Mouse (Mus musculus): ENCODE measurements around the gene Akr1d1. TPM values are rescaled to one million over a fixed set of nuclear protein-coding genes. Genes with fewer than 3 reads are reported as not detected.

Akr1d1 gene
- polyA plus RNA-seq, 1 experiment from 2014 or later: 0.26 TPM

DNA sequence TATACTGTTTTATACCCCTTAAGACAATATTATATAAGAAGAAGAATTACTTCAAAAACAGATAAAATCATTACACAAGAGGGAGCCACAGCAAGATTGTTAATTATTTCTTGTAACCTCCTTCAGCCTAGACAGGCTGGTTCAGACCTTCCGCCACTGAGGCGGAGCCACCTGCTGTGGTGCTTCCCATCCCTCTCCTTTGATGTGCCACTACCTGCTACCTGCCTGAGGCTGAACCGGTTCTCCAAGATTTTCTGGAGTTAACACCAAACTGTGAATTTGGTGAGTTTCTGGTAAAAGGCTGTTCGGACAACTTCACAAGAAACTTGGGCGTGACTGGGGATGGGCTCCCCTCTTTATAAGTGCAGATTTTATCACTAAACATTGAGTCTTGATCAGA is 50.5 kb downstream of the Akr1d1 start:
- H3K27ac ChIP-seq (ENCODE audit: low read depth): no peak overlapping the region
- H3K4me3 ChIP-seq (ENCODE audit: low read depth, low read length): no peak overlapping the region
- H3K4me2 ChIP-seq (ENCODE audit: low read length): no peak overlapping the region
- ATAC-seq (replicated peaks; ENCODE audit: low FRiP score, low TSS enrichment, low read depth) (no peak), DNase-seq (ENCODE audit: low spot score) (no peak)
- H3K4me1 ChIP-seq (replicated peaks; ENCODE audit: control insufficient read depth, insufficient read depth, low read length): no peaks in the 10 kb centered on the region
- H3K9me3 ChIP-seq (ENCODE audit: control insufficient read depth, low read length): no peaks in the 10 kb centered on the region
- no peaks in the 10 kb centered on the region for H3K36me3 ChIP-seq (ENCODE audit: control insufficient read depth, insufficient read depth, low read length)
- no peak overlapping the region for H3K9ac ChIP-seq (ENCODE audit: low read length)
- no peaks in the 10 kb centered on the region for H3K27me3 ChIP-seq (replicated peaks; ENCODE audit: control insufficient read depth, insufficient read depth, low read length)
- WGBS: 62% methylated on average over 5 of the region's 5 CpGs

DNA sequence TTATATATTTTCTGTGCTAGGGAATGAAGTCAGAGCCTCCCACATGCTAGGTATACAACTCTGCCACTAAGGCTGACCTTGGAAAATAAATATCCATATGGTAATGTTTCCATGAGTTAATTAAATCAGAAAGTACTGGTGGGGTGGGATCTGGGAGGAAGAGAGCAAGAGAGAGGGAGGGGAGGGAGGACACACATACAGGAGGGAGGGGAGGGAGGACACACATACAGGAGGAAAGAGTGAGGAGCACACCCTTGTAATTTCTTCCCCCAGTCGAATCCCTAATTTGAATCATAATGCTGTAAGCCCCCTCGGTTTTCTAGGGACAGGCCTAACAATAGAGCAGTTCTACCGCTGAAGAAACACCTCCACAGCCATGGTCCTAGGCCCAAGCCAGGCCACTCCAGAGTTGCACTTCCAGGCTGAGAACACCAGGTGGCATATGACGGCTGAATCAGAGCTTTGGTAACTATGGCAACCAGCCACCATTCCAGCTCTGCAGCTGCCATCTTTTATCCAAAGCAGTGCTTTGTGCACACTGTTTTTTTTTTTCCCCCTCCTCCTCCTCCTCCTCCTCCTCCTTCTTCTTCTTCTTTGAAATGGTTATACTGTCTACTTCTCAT is 59.5 kb downstream of the Akr1d1 start:
- 37% methylated on average over 4 of the region's 4 CpGs for WGBS
- no peak overlapping the region for H3K4me3 ChIP-seq (ENCODE audit: low read depth, low read length)
- no peak overlapping the region for H3K4me2 ChIP-seq (ENCODE audit: low read length)
- no peaks in the 10 kb centered on the region for H3K36me3 ChIP-seq (ENCODE audit: control insufficient read depth, insufficient read depth, low read length)
- DNase-seq (ENCODE audit: low spot score) (peak; percentile 59), ATAC-seq (replicated peaks; ENCODE audit: low FRiP score, low TSS enrichment, low read depth) (0 out of 2 replicates have a peak, but pooled peaks have one; percentile 60)
- no peaks in the 10 kb centered on the region; the same call in 1 of the 2 replicates for H3K4me1 ChIP-seq (replicated peaks; ENCODE audit: control insufficient read depth, insufficient read depth, low read length)
- H3K9me3 ChIP-seq (ENCODE audit: control insufficient read depth, low read length): no peaks in the 10 kb centered on the region
- no peak overlapping the region for H3K9ac ChIP-seq (ENCODE audit: low read length)
- no peaks in the 10 kb centered on the region for H3K27me3 ChIP-seq (replicated peaks; ENCODE audit: control insufficient read depth, insufficient read depth, low read length)
- no peak overlapping the region for H3K27ac ChIP-seq (ENCODE audit: low read depth)

DNA sequence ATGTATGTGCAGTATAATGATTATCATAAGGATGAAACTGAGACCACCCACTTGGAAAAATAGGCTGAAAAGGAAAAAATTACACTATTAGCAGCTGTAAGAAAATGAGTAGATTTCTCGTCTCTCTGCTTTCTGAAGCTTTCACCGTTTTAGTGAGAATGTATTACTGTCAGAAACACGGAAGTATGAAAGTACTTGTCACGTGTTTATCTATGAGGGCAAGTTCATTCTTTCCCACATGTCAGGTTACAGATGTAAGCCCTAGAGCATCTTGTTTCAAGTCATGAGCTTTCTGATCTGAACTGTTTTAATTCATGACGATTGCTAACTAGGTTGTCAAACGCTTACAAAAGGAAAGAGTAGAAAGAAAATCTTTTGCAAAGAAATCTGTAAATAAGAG is 60.8 kb downstream of the Akr1d1 start:
- no peak overlapping the region for H3K27ac ChIP-seq (ENCODE audit: low read depth)
- H3K4me2 ChIP-seq (ENCODE audit: low read length): no peak overlapping the region
- no peak overlapping the region for H3K9ac ChIP-seq (ENCODE audit: low read length)
- H3K4me1 ChIP-seq (replicated peaks; ENCODE audit: control insufficient read depth, insufficient read depth, low read length): no peaks in the 10 kb centered on the region; the same call in 1 of the 2 replicates
- 68% methylated on average over 6 of the region's 6 CpGs for WGBS
- no peaks in the 10 kb centered on the region for H3K27me3 ChIP-seq (replicated peaks; ENCODE audit: control insufficient read depth, insufficient read depth, low read length)
- ATAC-seq (replicated peaks; ENCODE audit: low FRiP score, low TSS enrichment, low read depth) (no peak), DNase-seq (ENCODE audit: low spot score) (no peak)
- H3K4me3 ChIP-seq (ENCODE audit: low read depth, low read length): no peak overlapping the region
- H3K36me3 ChIP-seq (ENCODE audit: control insufficient read depth, insufficient read depth, low read length): no peaks in the 10 kb centered on the region
- no peaks in the 10 kb centered on the region for H3K9me3 ChIP-seq (ENCODE audit: control insufficient read depth, low read length)

- no peaks in the 10 kb centered on the region; the same call in 1 of the 2 replicates for H3K4me1 ChIP-seq (replicated peaks; ENCODE audit: control insufficient read depth, insufficient read depth, low read length)
- no peaks in the 10 kb centered on the region for H3K36me3 ChIP-seq (ENCODE audit: control insufficient read depth, insufficient read depth, low read length)
- H3K4me3 ChIP-seq (ENCODE audit: low read depth, low read length): no peak overlapping the region
- H3K9me3 ChIP-seq (ENCODE audit: control insufficient read depth, low read length): no peaks in the 10 kb centered on the region
- DNase-seq (ENCODE audit: low spot score): peak; percentile 57
- H3K27ac ChIP-seq (ENCODE audit: low read depth): no peak overlapping the region
- ATAC-seq (replicated peaks; ENCODE audit: low FRiP score, low TSS enrichment, low read depth): no peak
- H3K27me3 ChIP-seq (replicated peaks; ENCODE audit: control insufficient read depth, insufficient read depth, low read length): no peaks in the 10 kb centered on the region
- H3K4me2 ChIP-seq (ENCODE audit: low read length): no peak overlapping the region
- no peak overlapping the region for H3K9ac ChIP-seq (ENCODE audit: low read length)
- 58% methylated on average over 19 of the region's 19 CpGs for WGBS
Measured at GRCm38 (mm10) chr6:37592101-37593032, 62.4 kb downstream of the Akr1d1 start.

DNA sequence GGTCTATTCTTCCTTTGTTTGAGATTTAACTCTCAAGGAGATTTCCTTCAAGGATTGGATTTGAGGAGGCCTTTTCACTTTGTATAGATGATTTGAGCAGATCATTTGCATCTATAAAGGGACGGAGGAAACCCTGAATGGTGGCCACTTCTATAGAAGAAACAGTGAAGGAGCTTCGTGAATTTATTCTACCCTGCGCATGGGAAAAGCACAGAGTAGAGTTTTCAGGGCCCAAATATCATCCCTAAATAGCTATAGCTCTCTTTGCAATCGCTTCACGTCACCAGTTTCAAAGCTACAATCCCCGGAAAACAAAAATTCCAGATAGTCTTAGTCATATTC is 63.0 kb downstream of the Akr1d1 start:
- no peak for DNase-seq (ENCODE audit: low spot score)
- H3K9ac ChIP-seq (ENCODE audit: low read length): no peak overlapping the region
- 72% methylated on average over 6 of the region's 6 CpGs for WGBS
- ATAC-seq (replicated peaks; ENCODE audit: low FRiP score, low TSS enrichment, low read depth): no peak
- no peak overlapping the region for H3K4me3 ChIP-seq (ENCODE audit: low read depth, low read length)
- no peaks in the 10 kb centered on the region for H3K27me3 ChIP-seq (replicated peaks; ENCODE audit: control insufficient read depth, insufficient read depth, low read length)
- no peaks in the 10 kb centered on the region; the same call in 1 of the 2 replicates for H3K4me1 ChIP-seq (replicated peaks; ENCODE audit: control insufficient read depth, insufficient read depth, low read length)
- no peaks in the 10 kb centered on the region for H3K9me3 ChIP-seq (ENCODE audit: control insufficient read depth, low read length)
- H3K27ac ChIP-seq (ENCODE audit: low read depth): no peak overlapping the region
- H3K36me3 ChIP-seq (ENCODE audit: control insufficient read depth, insufficient read depth, low read length): no peaks in the 10 kb centered on the region
- H3K4me2 ChIP-seq (ENCODE audit: low read length): no peak overlapping the region

DNA sequence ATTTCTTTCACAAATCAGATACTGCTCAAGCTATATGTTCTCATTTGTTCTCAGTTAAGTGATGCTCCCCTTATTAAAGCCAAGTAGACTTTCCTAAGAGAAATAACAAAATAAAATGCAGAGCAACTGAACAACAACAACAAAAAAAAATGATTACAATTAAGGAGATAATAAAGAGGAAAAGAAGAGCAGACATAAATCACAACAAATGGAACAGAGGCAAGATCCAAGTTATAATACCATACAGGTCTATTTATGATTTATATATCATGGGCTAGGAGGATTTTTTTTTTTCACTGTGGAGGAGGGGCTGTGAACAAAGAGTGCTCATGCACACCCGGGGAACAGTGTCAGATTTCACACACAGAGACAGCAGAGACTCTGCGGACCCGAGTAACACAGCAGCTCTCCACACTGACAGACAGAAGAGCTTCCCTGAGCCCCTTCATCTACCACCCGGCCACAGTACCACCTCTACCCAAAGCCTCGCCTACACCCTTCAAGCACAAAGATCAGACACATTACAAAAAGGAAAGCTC is 63.6 kb downstream of the Akr1d1 start:
- no peaks in the 10 kb centered on the region for H3K36me3 ChIP-seq (ENCODE audit: control insufficient read depth, insufficient read depth, low read length)
- H3K9ac ChIP-seq (ENCODE audit: low read length): no peak overlapping the region
- ATAC-seq (replicated peaks; ENCODE audit: low FRiP score, low TSS enrichment, low read depth) (no peak), DNase-seq (ENCODE audit: low spot score) (no peak)
- H3K27ac ChIP-seq (ENCODE audit: low read depth): no peak overlapping the region
- H3K27me3 ChIP-seq (replicated peaks; ENCODE audit: control insufficient read depth, insufficient read depth, low read length): no peaks in the 10 kb centered on the region
- no peaks in the 10 kb centered on the region; the same call in 1 of the 2 replicates for H3K4me1 ChIP-seq (replicated peaks; ENCODE audit: control insufficient read depth, insufficient read depth, low read length)
- H3K9me3 ChIP-seq (ENCODE audit: control insufficient read depth, low read length): no peaks in the 10 kb centered on the region
- H3K4me3 ChIP-seq (ENCODE audit: low read depth, low read length): no peak overlapping the region
- H3K4me2 ChIP-seq (ENCODE audit: low read length): no peak overlapping the region
- 25% methylated on average over 5 of the region's 5 CpGs for WGBS

DNA sequence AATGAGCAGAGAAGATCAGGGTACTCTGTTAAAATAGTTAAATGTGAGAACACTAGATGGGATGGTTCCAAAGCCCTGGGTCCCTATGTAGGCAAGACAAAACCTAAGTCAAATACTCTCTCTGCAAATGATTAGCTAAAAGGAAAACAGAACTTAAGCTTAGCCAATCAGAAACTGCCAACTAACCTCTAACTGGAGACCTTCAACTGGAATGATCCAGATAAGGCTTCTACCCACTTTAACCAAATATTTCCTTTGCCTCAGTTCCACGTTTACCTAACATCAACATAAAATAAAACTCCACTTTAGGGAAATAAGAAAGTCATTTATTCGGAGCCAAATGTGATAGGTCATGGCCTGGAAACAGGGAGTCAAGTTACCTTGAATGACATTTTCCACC is 67.1 kb downstream of the Akr1d1 start:
- DNase-seq (ENCODE audit: low spot score): no peak
- no peak overlapping the region for H3K9ac ChIP-seq (ENCODE audit: low read length)
- no peaks in the 10 kb centered on the region for H3K36me3 ChIP-seq (ENCODE audit: control insufficient read depth, insufficient read depth, low read length)
- H3K4me2 ChIP-seq (ENCODE audit: low read length): no peak overlapping the region
- ATAC-seq (replicated peaks; ENCODE audit: low FRiP score, low TSS enrichment, low read depth): no peak
- no peaks in the 10 kb centered on the region for H3K27me3 ChIP-seq (replicated peaks; ENCODE audit: control insufficient read depth, insufficient read depth, low read length)
- H3K9me3 ChIP-seq (ENCODE audit: control insufficient read depth, low read length): no peaks in the 10 kb centered on the region
- no peaks in the 10 kb centered on the region; the same call in 1 of the 2 replicates for H3K4me1 ChIP-seq (replicated peaks; ENCODE audit: control insufficient read depth, insufficient read depth, low read length)
- WGBS: 50% methylated on average over 2 of the region's 2 CpGs
- no peak overlapping the region for H3K27ac ChIP-seq (ENCODE audit: low read depth)
- no peak overlapping the region for H3K4me3 ChIP-seq (ENCODE audit: low read depth, low read length)

DNA sequence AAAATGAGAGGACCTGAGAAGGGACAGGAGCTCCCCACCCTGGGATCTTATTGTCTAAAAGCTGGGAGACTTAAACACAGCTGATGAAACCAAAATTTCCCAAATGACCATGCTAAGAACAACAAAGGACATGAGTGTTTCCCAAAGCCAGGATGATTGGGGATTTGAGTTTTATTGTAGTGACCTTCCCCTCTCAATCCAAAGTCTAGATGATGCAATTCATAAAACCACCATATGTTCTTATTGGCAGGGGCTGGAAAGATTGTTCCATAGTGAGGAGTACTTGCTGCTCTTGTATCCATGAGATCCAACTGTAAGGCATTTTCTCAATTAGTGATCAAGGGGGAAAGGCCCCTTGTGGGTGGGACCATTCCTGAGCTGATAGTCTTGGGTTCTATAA is 68.1 kb downstream of the Akr1d1 start:
- Histone ChIP-seq H3K36me3 (ENCODE audit: control insufficient read depth, insufficient read depth, low read length) (no peaks in the 10 kb centered on the region), H3K27ac (ENCODE audit: low read depth) (no peak overlapping the region), H3K4me2 (ENCODE audit: low read length) (no peak overlapping the region), H3K27me3 (replicated peaks; ENCODE audit: control insufficient read depth, insufficient read depth, low read length) (no peaks in the 10 kb centered on the region), H3K4me1 (replicated peaks; ENCODE audit: control insufficient read depth, insufficient read depth, low read length) (no peaks in the 10 kb centered on the region; the same call in 1 of the 2 replicates), H3K9me3 (ENCODE audit: control insufficient read depth, low read length) (no peaks in the 10 kb centered on the region), H3K9ac (ENCODE audit: low read length) (no peak overlapping the region), H3K4me3 (ENCODE audit: low read depth, low read length) (no peak overlapping the region)
- no peak for DNase-seq (ENCODE audit: low spot score)
- no peak for ATAC-seq (replicated peaks; ENCODE audit: low FRiP score, low TSS enrichment, low read depth)
